12 mouse cellular contexts compared by ENCODE assay signal in genomic region chr17:27886499-27887210, GRCm38 (mm10). TPM values are rescaled to one million over a fixed set of nuclear protein-coding genes. Genes with fewer than 3 reads are reported as not detected.
DNase-seq lines count a peak whose midpoint lies in the region; TF ChIP-seq lines count a peak whose summit lies in the region.
"Had no signal": no experiment of that assay in that cellular context is flagged by ENCODE, and none has a peak within 500 bp of the region (broad histone marks: within the 10 kb centered on the region; RNA-seq: fewer than 3 reads in every experiment).

No protein-coding gene starts in this region.

- H3K36me3 ChIP-seq in heart, embryonic 10.5 days: peaks cover 78% of the 10 kb centered on the region

- DNase-seq in heart, adult 18-20 months: peak; percentile 58 to 64
- no peak for DNase-seq in heart, embryonic 10.5 days (ENCODE audit: low spot score)
- DNase-seq in lung, adult 2 months: no peak
- DNase-seq in lung, postnatal 25 days (ENCODE audit: low spot score): no peak
- peak; percentile 55 for DNase-seq in lung, postnatal 10 days
- DNase-seq in frontal cortex, postnatal 36 days (ENCODE audit: low spot score in 2 of 2): no peak

- H3K9me3 ChIP-seq in heart, embryonic 10.5 days: no peaks in the 10 kb centered on the region
- H3K9me3 ChIP-seq: embryonic facial prominence, embryonic 12.5 days; G1E; hindbrain, embryonic 15.5 days; limb, embryonic 15.5 days; midbrain, embryonic 13.5 days had no signal

- no peaks in the 10 kb centered on the region for H3K4me1 ChIP-seq in heart, embryonic 10.5 days
- no peaks in the 10 kb centered on the region for H3K4me1 ChIP-seq in lung, adult 2 months (ENCODE audit: control insufficient read depth, insufficient read depth, low read length)
- H3K4me1 ChIP-seq in brown adipose tissue, adult 24 weeks (ENCODE audit: control insufficient read depth, insufficient read depth, insufficient read length, low read length): peaks cover 10% of the 10 kb centered on the region; the same call in 1 of the 2 replicates
- H3K4me1 ChIP-seq: embryonic facial prominence, embryonic 12.5 days; hindbrain, embryonic 15.5 days; limb, embryonic 15.5 days; midbrain, embryonic 13.5 days had no signal

- TF ChIP-seq CTCF in lung, adult 2 months (IDR thresholded peaks at IDR 0.05; ENCODE audit: insufficient read depth, low read length): 0 out of 2 replicates have a peak, but pooled peaks have one; percentile 1

- no peak for TF ChIP-seq POLR2A in lung, adult 2 months (IDR thresholded peaks at IDR 0.05; ENCODE audit: borderline replicate concordance, extremely low read depth, low read depth, low read length)

- H3K4me3 ChIP-seq in heart, embryonic 10.5 days: no peak overlapping the region
- H3K4me3 ChIP-seq in lung, adult 2 months (replicated peaks; ENCODE audit: extremely low read depth, low read depth, low read length): no peak overlapping the region
- H3K4me3 ChIP-seq in brown adipose tissue, adult 24 weeks (ENCODE audit: insufficient read depth, low read depth, low read length): no peak overlapping the region
- H3K4me3 ChIP-seq: embryonic facial prominence, embryonic 12.5 days; hindbrain, embryonic 15.5 days; limb, embryonic 15.5 days; midbrain, embryonic 13.5 days had no signal

- no peak overlapping the region for H3K27ac ChIP-seq in heart, embryonic 10.5 days
- H3K27ac ChIP-seq in brown adipose tissue, adult 24 weeks (replicated peaks; ENCODE audit: low read depth, low read length): 0 out of 2 replicates have a peak overlapping the region, but pooled peaks have one; percentile 35
- H3K27ac ChIP-seq: embryonic facial prominence, embryonic 12.5 days; hindbrain, embryonic 15.5 days; limb, embryonic 15.5 days; midbrain, embryonic 13.5 days had no signal

- 81% methylated on average over 19 of the region's 19 CpGs for WGBS in heart, embryonic 10.5 days
- WGBS in lung, adult 2 months: 71% methylated on average over 19 of the region's 19 CpGs

- H3K27me3 ChIP-seq in heart, embryonic 10.5 days (ENCODE audit: insufficient read depth, poor library complexity, severe bottlenecking): no peaks in the 10 kb centered on the region
- H3K27me3 ChIP-seq: embryonic facial prominence, embryonic 12.5 days; hindbrain, embryonic 15.5 days; limb, embryonic 15.5 days; midbrain, embryonic 13.5 days had no signal

RNA-seq across cellular contexts. Expression of gene Anks1, which starts 22.5 kb away (rescaled TPM):
- 10 to 100 TPM; 65.8 to 73.0 TPM for total RNA-seq in heart, adult 18-20 months (2021)
- 9.2 and 10.4 TPM in 2 replicates for polyA plus RNA-seq in heart, embryonic 10.5 days (2016; fragmentation: Nextera tagmentation; extraction: Ambion mirVana)
- polyA plus RNA-seq in lung, adult 2 months (2012; rRNA removed): 89.4 and 97.9 TPM in 2 replicates
- polyA plus RNA-seq in brown adipose tissue, adult 24 weeks (2012; ENCODE audit: insufficient read depth, insufficient read length, missing spikeins): 14.0 and 18.0 TPM in 2 replicates

RNA-seq across cellular contexts. Expression of gene Taf11, which starts 23.0 kb away (rescaled TPM):
- total RNA-seq in heart, adult 18-20 months (2021): 10 to 100 TPM; 22.9 to 24.7 TPM
- polyA plus RNA-seq in heart, embryonic 10.5 days (2016; fragmentation: Nextera tagmentation; extraction: Ambion mirVana): 52.5 and 64.0 TPM in 2 replicates
- polyA plus RNA-seq in lung, adult 2 months (2012; rRNA removed): 8.3 and 11.5 TPM in 2 replicates
- 22.7 and 28.8 TPM in 2 replicates for polyA plus RNA-seq in brown adipose tissue, adult 24 weeks (2012; ENCODE audit: insufficient read depth, insufficient read length, missing spikeins)

RNA-seq across cellular contexts. Expression of gene Uhrf1bp1, which starts 30.4 kb away (rescaled TPM):
- 10 to 100 TPM; 16.8 to 20.6 TPM for total RNA-seq in heart, adult 18-20 months (2021)
- 5.0 and 6.2 TPM in 2 replicates for polyA plus RNA-seq in heart, embryonic 10.5 days (2016; fragmentation: Nextera tagmentation; extraction: Ambion mirVana)
- 8.4 and 8.5 TPM in 2 replicates for polyA plus RNA-seq in lung, adult 2 months (2012; rRNA removed)
- 6.1 and 11.2 TPM in 2 replicates for polyA plus RNA-seq in brown adipose tissue, adult 24 weeks (2012; ENCODE audit: insufficient read depth, insufficient read length, missing spikeins)

RNA-seq across cellular contexts. Expression of gene Snrpc, which starts 48.7 kb away (rescaled TPM):
- 10 to 100 TPM; 46.0 to 50.6 TPM for total RNA-seq in heart, adult 18-20 months (2021)
- polyA plus RNA-seq in heart, embryonic 10.5 days (2016; fragmentation: Nextera tagmentation; extraction: Ambion mirVana): 266 and 331 TPM in 2 replicates
- 81.0 and 90.0 TPM in 2 replicates for polyA plus RNA-seq in lung, adult 2 months (2012; rRNA removed)
- polyA plus RNA-seq in brown adipose tissue, adult 24 weeks (2012; ENCODE audit: insufficient read depth, insufficient read length, missing spikeins): 50.9 and 79.9 TPM in 2 replicates

Comparison
In these comparisons a context has a peak if more than half of its experiments do, and no peak if none do; other contexts are left out.
1. DNase-seq: peak in heart, adult 18-20 months (2 of 2) and lung, postnatal 10 days (single experiment); none in heart, embryonic 10.5 days (single experiment), lung, adult 2 months (single experiment), lung, postnatal 25 days (single experiment) and frontal cortex, postnatal 36 days (0 of 2).